Comparison of ENCODE assay signal across 28 mouse cellular contexts in the genomic region with DNA sequence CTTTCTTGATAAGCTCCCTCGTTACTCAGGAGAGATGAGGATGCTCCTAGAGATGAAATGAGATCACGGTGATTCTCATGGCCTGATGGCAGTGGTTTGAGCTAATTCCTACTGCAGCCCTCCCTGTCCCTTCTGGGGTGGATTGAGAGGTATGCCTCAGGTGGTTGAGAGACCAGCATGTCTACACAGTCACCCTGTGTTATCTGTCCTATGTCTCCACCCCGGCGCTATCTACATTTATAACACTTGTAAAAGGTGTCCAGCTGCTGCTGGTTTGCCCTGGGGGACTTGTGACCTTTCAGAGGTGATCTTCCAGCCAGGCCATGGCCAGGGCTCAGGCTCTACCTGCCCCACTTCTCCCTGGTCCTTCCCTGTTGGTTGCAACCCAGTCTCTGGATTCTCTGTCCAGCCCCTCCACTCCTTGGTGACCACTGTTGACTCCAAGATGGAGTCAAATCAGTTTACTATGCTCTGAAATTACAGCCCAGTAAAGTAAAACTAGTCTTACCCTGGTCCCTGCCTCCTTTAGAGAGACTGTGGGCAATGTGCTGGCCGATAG. TPM values are rescaled to one million over a fixed set of nuclear protein-coding genes. Genes with fewer than 3 reads are reported as not detected.
DNase-seq lines count a peak whose midpoint lies in the region; ATAC-seq and TF ChIP-seq lines count a peak whose summit lies in the region.
"Had no signal": no experiment of that assay in that cellular context is flagged by ENCODE, and none has a peak within 500 bp of the region (broad histone marks: within the 10 kb centered on the region; RNA-seq: fewer than 3 reads in every experiment).

No protein-coding gene starts in this region.

- H3K4me2 ChIP-seq in lung, embryonic 15.5 days, result peak overlapping the region; percentile 17; the same call in 1 of the 2 replicates
- peak overlapping the region; percentile 38 for H3K4me2 ChIP-seq in intestine, embryonic 15.5 days (replicated peaks)
- H3K4me2 ChIP-seq: embryonic facial prominence, embryonic 15.5 days; hindbrain, embryonic 15.5 days; limb, embryonic 13.5 days; liver, embryonic 13.5 days; midbrain, embryonic 13.5 days had no signal

- no peak for TF ChIP-seq POLR2A in small intestine, adult 2 months (IDR thresholded peaks at IDR 0.05; ENCODE audit: low read depth, low read length)

- no peaks in the 10 kb centered on the region for H3K9me3 ChIP-seq in lung, embryonic 15.5 days
- H3K9me3 ChIP-seq in intestine, embryonic 15.5 days, result no peaks in the 10 kb centered on the region
- H3K9me3 ChIP-seq: embryonic facial prominence, embryonic 15.5 days; G1E; hindbrain, embryonic 15.5 days; limb, embryonic 13.5 days; liver, embryonic 13.5 days; midbrain, embryonic 13.5 days had no signal

- H3K27ac ChIP-seq in lung, embryonic 15.5 days, result peak overlapping the region; percentile 96
- peak overlapping the region; percentile 88 for H3K27ac ChIP-seq in intestine, embryonic 15.5 days
- H3K27ac ChIP-seq in small intestine, adult 2 months (ENCODE audit: insufficient read depth, low read depth, low read length), result peak overlapping the region; percentile 93
- H3K27ac ChIP-seq: embryonic facial prominence, embryonic 15.5 days; hindbrain, embryonic 15.5 days; limb, embryonic 13.5 days; liver, embryonic 13.5 days; midbrain, embryonic 13.5 days had no signal

- no peak for ATAC-seq in lung, embryonic 15.5 days (ENCODE audit: borderline replicate concordance, extremely low read depth, low FRiP score, low TSS enrichment)
- ATAC-seq in intestine, embryonic 15.5 days, result peak; percentile 58
- ATAC-seq: forebrain, embryonic 14.5 days; midbrain, embryonic 13.5 days had no signal

- DNase-seq in heart, postnatal 4 days, result peak; percentile 3
- no peak for DNase-seq in heart, adult 8-10 months (ENCODE audit: low spot score)
- no peak for DNase-seq in lung, postnatal 10 days
- no peak for DNase-seq in layer of hippocampus, postnatal 14 days (ENCODE audit: low spot score in 2 of 2)
- DNase-seq in gastrocnemius, postnatal 10 days, result no peak
- DNase-seq: adrenal gland, postnatal 36 days; B cell, adult 2 months; cerebellum, adult 9-10 months; gastrocnemius, postnatal 14 days; heart, adult 18-20 months; liver, embryonic 13.5 days; lung, adult 2 months; spleen, adult 18-20 months had no signal

- H3K4me3 ChIP-seq in lung, embryonic 15.5 days, result no peak overlapping the region
- H3K4me3 ChIP-seq in intestine, embryonic 15.5 days (replicated peaks), result no peak overlapping the region
- H3K4me3 ChIP-seq in small intestine, adult 2 months (ENCODE audit: low read depth, low read length), result no peak overlapping the region
- H3K4me3 ChIP-seq: embryonic facial prominence, embryonic 15.5 days; hindbrain, embryonic 15.5 days; limb, embryonic 13.5 days; liver, embryonic 13.5 days; megakaryocyte, embryonic 14.5 days; midbrain, embryonic 13.5 days had no signal

- no peak overlapping the region for H3K9ac ChIP-seq in lung, embryonic 15.5 days
- H3K9ac ChIP-seq in intestine, embryonic 15.5 days, result no peak overlapping the region
- H3K9ac ChIP-seq: embryonic facial prominence, embryonic 15.5 days; hindbrain, embryonic 15.5 days; limb, embryonic 13.5 days; liver, embryonic 13.5 days; midbrain, embryonic 13.5 days had no signal

- no peak for TF ChIP-seq CTCF in small intestine, adult 2 months (IDR thresholded peaks at IDR 0.05; ENCODE audit: extremely low read depth, insufficient read length, insufficient replicate concordance, low read depth, low read length)

- H3K36me3 ChIP-seq in lung, embryonic 15.5 days, result no peaks in the 10 kb centered on the region
- no peaks in the 10 kb centered on the region for H3K36me3 ChIP-seq in intestine, embryonic 15.5 days
- H3K36me3 ChIP-seq in small intestine, adult 2 months (ENCODE audit: control insufficient read depth, insufficient read depth, low read length), result no peaks in the 10 kb centered on the region
- H3K36me3 ChIP-seq: embryonic facial prominence, embryonic 15.5 days; G1E; hindbrain, embryonic 15.5 days; limb, embryonic 13.5 days; liver, embryonic 13.5 days; midbrain, embryonic 13.5 days had no signal

- H3K4me1 ChIP-seq in lung, embryonic 15.5 days, result peaks cover 41% of the 10 kb centered on the region
- peaks cover 31% of the 10 kb centered on the region for H3K4me1 ChIP-seq in intestine, embryonic 15.5 days (replicated peaks)
- H3K4me1 ChIP-seq in small intestine, adult 2 months (ENCODE audit: control insufficient read depth, insufficient read depth, insufficient read length, low read length), result peaks cover 30% of the 10 kb centered on the region
- H3K4me1 ChIP-seq: liver, embryonic 13.5 days had no signal

- peaks cover 5% of the 10 kb centered on the region; the same call in 1 of the 2 replicates for H3K27me3 ChIP-seq in lung, embryonic 15.5 days
- H3K27me3 ChIP-seq in intestine, embryonic 15.5 days (replicated peaks), result no peaks in the 10 kb centered on the region
- H3K27me3 ChIP-seq in small intestine, adult 2 months (ENCODE audit: control insufficient read depth, insufficient read depth, low read length), result no peaks in the 10 kb centered on the region
- H3K27me3 ChIP-seq: CH12.LX, Patski had no signal

- 42% methylated on average over 5 of the region's 5 CpGs for WGBS in lung, embryonic 15.5 days
- WGBS in intestine, embryonic 15.5 days, result 43% methylated on average over 5 of the region's 5 CpGs
- 30% methylated on average over 5 of the region's 5 CpGs for WGBS in small intestine, adult 2 months

RNA-seq across cellular contexts. Expression of a gene that starts 5.4 kb away (rescaled TPM):
- 10 to 100 TPM in 1 of 2 experiments, 1 to 10 TPM in 1; 8.8 to 12.3 TPM for total RNA-seq in heart, postnatal 4 days (2021)
- total RNA-seq in heart, adult 8-10 months (2022), result 1 to 10 TPM; 3.5 to 8.8 (median 4.3) TPM
- polyA plus RNA-seq in lung, embryonic 15.5 days (2015; fragmentation: Nextera tagmentation; extraction: Ambion mirVana), result 18.8 and 19.5 TPM in 2 replicates
- polyA plus RNA-seq in intestine, embryonic 15.5 days (2015; fragmentation: Nextera tagmentation; extraction: Ambion mirVana), result 28.9 and 31.8 TPM in 2 replicates
- polyA plus RNA-seq in small intestine, adult 2 months (2012; rRNA removed), result 11.5 and 20.5 TPM in 2 replicates
- total RNA-seq in layer of hippocampus, postnatal 14 days (2021), result under 1 TPM in 1 of 2 experiments, not detected in 1; 0.58 TPM
- total RNA-seq in gastrocnemius, postnatal 10 days (2021), result under 1 TPM; 0.23 to 0.40 TPM
- total RNA-seq: CH12.LX; left cerebral cortex, postnatal 25 days; monocyte, adult 5-6 weeks; neutrophil, adult 5-6 weeks had no signal
- polyA plus RNA-seq: forebrain, embryonic 14.5 days; G1E; hindbrain, embryonic 15.5 days; liver, embryonic 13.5 days; midbrain, embryonic 13.5 days had no signal
